Mouse (Mus musculus) heart, embryonic 14.5 days (tissue): ENCODE results near the gene Lrp11. TPM values are rescaled to one million over a fixed set of nuclear protein-coding genes. Genes with fewer than 3 reads are reported as not detected.
"Not testable (repeated sequence)": the region's sequence is repeated elsewhere in the genome, so short reads cannot be mapped to it uniquely, and the experiment has no call there.

ENCODE experiments used
- ATAC-seq: fragments of 200-750 bp; cut with Nextera tagmentation; 2 replicates; pipeline ENCODE4 v1.8.0; 2017; ENCODE audit warnings: low read depth, moderate TSS enrichment; ENCODE audit not compliant: insufficient number of reproducible peaks, insufficient read depth, low FRiP score
- H3K27ac ChIP-seq, 2 experiments: fragments of 200-500 bp in 1 of 2; fragments of 300-500 bp in 1 of 2; sonication (generic) in 1 of 2; replicated peaks in 1 of 2; 2 replicates each; pipeline ENCODE4 v1.5.1; 2012 to 2014; ENCODE audit warnings: low read depth in 2 of 2, low read length in 2 of 2, control low read depth in 1 of 2, mild to moderate bottlenecking in 1 of 2, mixed read lengths in 1 of 2; ENCODE audit not compliant: control insufficient read depth in 1 of 2, insufficient read depth in 1 of 2
- H3K27me3 ChIP-seq: fragments of 300-500 bp; sonication (generic); 2 replicates; pipeline ENCODE4 v1.6.1; 2014; ENCODE audit warnings: mild to moderate bottlenecking, low read length, control low read depth; ENCODE audit not compliant: control insufficient read depth, insufficient read depth
- H3K36me3 ChIP-seq: fragments of 300-500 bp; sonication (generic); 2 replicates; pipeline ENCODE4 v1.6.1; 2014; ENCODE audit warnings: mild to moderate bottlenecking, control low read depth, low read length, mixed read lengths; ENCODE audit not compliant: control insufficient read depth, insufficient read depth
- H3K4me1 ChIP-seq, 2 experiments: fragments of 200-500 bp in 1 of 2; fragments of 300-500 bp in 1 of 2; sonication (generic) in 1 of 2; 2 replicates each; pipeline ENCODE4 v1.6.1; 2012 to 2014; ENCODE audit warnings: low read length in 2 of 2, control low read depth in 1 of 2, mixed read lengths in 1 of 2; ENCODE audit not compliant: control insufficient read depth in 2 of 2, insufficient read depth in 2 of 2
- H3K4me2 ChIP-seq: fragments of 300-500 bp; sonication (generic); 2 replicates; pipeline ENCODE4 v1.6.1; 2014; ENCODE audit warnings: mild to moderate bottlenecking, low read length
- H3K4me3 ChIP-seq, 2 experiments: fragments of 200-500 bp in 1 of 2; fragments of 300-500 bp in 1 of 2; sonication (generic) in 1 of 2; 2 replicates each; pipeline ENCODE4 v1.5.1; 2012 to 2014; ENCODE audit warnings: low read length in 2 of 2, mild to moderate bottlenecking in 2 of 2, control low read depth in 1 of 2, low read depth in 1 of 2, moderate library complexity in 1 of 2; ENCODE audit not compliant: control insufficient read depth in 1 of 2, insufficient read depth in 1 of 2
- H3K9ac ChIP-seq: fragments of 300-500 bp; sonication (generic); 2 replicates; pipeline ENCODE4 v1.6.1; 2014; ENCODE audit warnings: mild to moderate bottlenecking, low read length
- H3K9me3 ChIP-seq: fragments of 300-500 bp; sonication (generic); 2 replicates; pipeline ENCODE4 v1.6.1; 2016; ENCODE audit warnings: low read length, control low read depth; ENCODE audit not compliant: control insufficient read depth
- WGBS: fragments of 180-500 bp; shearing (Covaris S2); extraction: QIAGEN DNeasy Blood & Tissue Kit; methylation state at CpG from one replicate; pipeline ENCODE4 v1.1.7; 2014; 5-methylcytosine and 5-hydroxymethylcytosine counted together
- polyA plus RNA-seq: library from polyadenylated mRNA; unstranded; fragments of >200 nt; fragmentation: Nextera tagmentation; extraction: Ambion mirVana; gene quantifications from 2 replicates; pipeline ENCODE4 v1.2.1, GENCODE M21; 2014

The Lrp11 gene
- polyA plus RNA-seq, 1 experiment from 2014 or later: 1.9 TPM

GRCm38 (mm10) chr10:7611647-7612046 is 22.0 kb downstream of the Lrp11 start:
- ATAC-seq: no peak
- no peaks in the 10 kb centered on the region for H3K36me3 ChIP-seq
- H3K27ac ChIP-seq: no peak overlapping the region
- no peak overlapping the region for H3K9ac ChIP-seq
- H3K9me3 ChIP-seq: peaks cover 4% of the 10 kb centered on the region
- no peak overlapping the region for H3K4me3 ChIP-seq
- no peak overlapping the region for H3K4me2 ChIP-seq
- no peaks in the 10 kb centered on the region for H3K27me3 ChIP-seq
- WGBS: 71% methylated on average over 6 of the region's 6 CpGs
- no peaks in the 10 kb centered on the region for H3K4me1 ChIP-seq

DNA sequence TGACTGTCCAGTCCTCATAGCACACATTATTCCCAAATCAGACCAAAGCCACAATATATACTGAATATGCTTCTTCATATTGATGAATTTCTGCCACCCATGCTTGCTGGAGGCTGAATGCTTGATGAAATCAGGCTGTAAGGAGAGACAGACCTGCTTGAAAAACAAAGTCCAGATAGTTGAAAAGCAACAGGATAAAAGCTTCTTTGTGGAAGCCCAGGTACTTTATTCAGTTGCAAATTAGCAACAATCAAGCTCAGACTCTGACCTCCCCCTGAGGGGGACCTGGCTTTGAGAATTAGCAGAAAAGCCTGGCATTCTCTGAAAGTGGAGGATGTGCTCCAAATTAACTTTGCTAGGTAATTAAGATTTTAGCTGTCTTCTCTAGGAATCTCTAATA is 22.6 kb downstream of the Lrp11 start:
- H3K27ac ChIP-seq, H3K27me3 ChIP-seq, H3K4me1 ChIP-seq, H3K4me3 ChIP-seq, H3K9ac ChIP-seq, ATAC-seq, H3K9me3 ChIP-seq, H3K36me3 ChIP-seq, H3K4me2 ChIP-seq: not testable (repeated sequence)

GRCm38 (mm10) chr10:7614834-7615233 is 25.2 kb downstream of the Lrp11 start:
- H3K9ac ChIP-seq: no peak overlapping the region
- no peak overlapping the region for H3K4me2 ChIP-seq
- H3K9me3 ChIP-seq: peaks cover 4% of the 10 kb centered on the region
- no peak overlapping the region for H3K4me3 ChIP-seq
- no peak overlapping the region for H3K27ac ChIP-seq
- H3K4me1 ChIP-seq: no peaks in the 10 kb centered on the region
- no peaks in the 10 kb centered on the region for H3K36me3 ChIP-seq
- 83% methylated on average over 8 of the region's 8 CpGs for WGBS
- no peak for ATAC-seq
- H3K27me3 ChIP-seq: no peaks in the 10 kb centered on the region

- ATAC-seq, H3K36me3 ChIP-seq, H3K4me2 ChIP-seq, H3K9ac ChIP-seq, H3K9me3 ChIP-seq, H3K27me3 ChIP-seq, H3K27ac ChIP-seq, H3K4me3 ChIP-seq: not testable (repeated sequence)
- 93% methylated on average over 9 of the region's 11 CpGs for WGBS
- peaks cover 10 to 11% of the 10 kb centered on the region in 2 experiments for H3K4me1 ChIP-seq
Observed at GRCm38 (mm10) chr10:7617146-7617545, 27.5 kb downstream of the Lrp11 start.

DNA sequence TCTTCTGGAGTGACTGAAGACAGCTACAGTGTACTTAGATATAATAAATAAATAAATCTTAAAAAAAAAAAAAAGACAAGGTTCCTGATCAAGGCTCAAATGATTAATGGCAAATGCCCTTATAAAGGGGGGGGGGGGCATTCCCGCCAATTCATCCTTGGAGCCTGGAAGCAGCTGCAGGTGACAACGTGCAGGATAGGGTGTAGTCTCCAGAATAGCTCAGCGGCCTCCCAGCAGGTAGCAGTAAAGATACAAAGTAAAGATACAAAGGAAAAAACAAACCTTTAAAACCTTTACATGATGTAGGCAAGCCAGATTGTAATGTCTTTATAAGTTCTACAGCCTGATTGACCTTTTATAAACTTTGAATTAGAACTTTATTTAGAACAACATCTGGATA is 28.0 kb downstream of the Lrp11 start:
- ATAC-seq: not testable (repeated sequence)
- 69% methylated on average over 3 of the region's 3 CpGs for WGBS

DNA sequence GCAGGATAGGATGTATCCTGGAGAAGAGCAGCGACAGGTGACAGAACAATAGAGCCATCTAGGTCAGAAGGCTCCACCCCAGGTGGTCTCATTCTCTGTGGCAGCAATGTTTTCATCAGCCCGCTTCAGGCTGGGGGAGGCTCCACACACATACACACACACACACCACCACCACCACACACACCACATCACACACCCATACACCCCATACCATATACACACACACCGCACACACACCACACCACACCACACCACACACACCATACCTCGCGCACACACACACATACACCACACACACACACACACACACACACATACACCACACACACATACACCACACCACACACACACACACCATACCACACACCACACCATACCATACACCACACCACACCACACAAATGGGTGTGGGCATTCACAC is 30.2 kb downstream of the Lrp11 start:
- Histone ChIP-seq H3K4me2 (no peak overlapping the region), H3K36me3 (no peaks in the 10 kb centered on the region), H3K4me3 (no peak overlapping the region), H3K27ac (no peak overlapping the region), H3K27me3 (no peaks in the 10 kb centered on the region), H3K9ac (no peak overlapping the region), H3K4me1 (peaks cover 14 to 21% of the 10 kb centered on the region in 2 experiments), H3K9me3 (peaks cover 1% of the 10 kb centered on the region)
- no peak for ATAC-seq
- WGBS: 89% methylated on average over 5 of the region's 5 CpGs

More for the DNA sequence above, 28.0 kb downstream of the Lrp11 start:
- H3K4me2 ChIP-seq, H3K36me3 ChIP-seq, H3K4me3 ChIP-seq, H3K9me3 ChIP-seq, H3K27me3 ChIP-seq, H3K27ac ChIP-seq, H3K9ac ChIP-seq: not testable (repeated sequence)
- peaks cover 10 to 11% of the 10 kb centered on the region in 2 experiments for H3K4me1 ChIP-seq

GRCm38 (mm10) chr10:7620723-7621122 is 31.1 kb downstream of the Lrp11 start:
- no peaks in the 10 kb centered on the region for H3K27me3 ChIP-seq
- H3K4me2 ChIP-seq: no peak overlapping the region
- no peak for ATAC-seq
- H3K9me3 ChIP-seq: no peaks in the 10 kb centered on the region
- H3K4me3 ChIP-seq: no peak overlapping the region
- WGBS: 61% methylated on average over 5 of the region's 5 CpGs
- H3K9ac ChIP-seq: no peak overlapping the region
- no peak overlapping the region for H3K27ac ChIP-seq
- H3K4me1 ChIP-seq: peaks cover 14 to 21% of the 10 kb centered on the region in 2 experiments
- H3K36me3 ChIP-seq: no peaks in the 10 kb centered on the region

- no peak overlapping the region for H3K4me3 ChIP-seq
- peak overlapping the region; percentile 49 to 72 for H3K27ac ChIP-seq
- no peaks in the 10 kb centered on the region for H3K9me3 ChIP-seq
- no peaks in the 10 kb centered on the region for H3K27me3 ChIP-seq
- peak; percentile 48; the same call in 1 of the 2 replicates for ATAC-seq
- H3K4me1 ChIP-seq: peaks cover 17 to 26% of the 10 kb centered on the region in 2 experiments
- peak overlapping the region; percentile 24 for H3K4me2 ChIP-seq
- no peak overlapping the region for H3K9ac ChIP-seq
- 31% methylated on average over 3 of the region's 3 CpGs for WGBS
- H3K36me3 ChIP-seq: no peaks in the 10 kb centered on the region
Observed at GRCm38 (mm10) chr10:7622378-7622777, 32.8 kb downstream of the Lrp11 start.
